Mouse (Mus musculus): ENCODE data around the gene Cfap65.

Gene Cfap65

GRCm38 (mm10) chr1:74884196-74885141, 50.9 kb downstream of the Cfap65 start:
- in situ Hi-C loops (cut with MboI; ENCODE audit: unreplicated experiment in 2 of 2): no loop called here

DNA sequence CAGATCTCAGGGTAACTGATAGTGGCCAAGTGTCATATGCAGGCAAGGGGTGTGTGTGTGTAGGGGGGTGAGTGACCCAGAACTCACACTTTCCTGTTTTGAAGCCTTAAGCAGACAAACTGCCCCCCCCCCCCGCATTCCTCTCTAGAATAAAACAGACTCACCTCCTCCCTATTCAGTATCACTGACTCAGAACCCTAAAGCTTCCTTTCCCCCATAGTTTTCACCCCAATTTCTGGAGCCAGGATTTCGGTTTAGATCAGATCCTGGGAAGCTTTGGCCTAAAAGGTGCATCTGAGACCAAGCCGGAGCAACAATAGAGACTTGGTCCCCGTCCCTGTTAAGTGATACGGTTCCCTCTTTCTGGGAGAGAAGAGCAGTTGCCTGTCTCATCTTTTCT, 52.0 kb downstream of the Cfap65 start:
- in situ Hi-C loops (cut with MboI; ENCODE audit: unreplicated experiment in 2 of 2): no loop called here

GRCm38 (mm10) chr1:74882828-74883227, 52.6 kb downstream of the Cfap65 start:
- in situ Hi-C loops (cut with MboI; ENCODE audit: unreplicated experiment in 2 of 2): no loop called here

GRCm38 (mm10) chr1:74882055-74882734, 53.2 kb downstream of the Cfap65 start:
- in situ Hi-C loops (cut with MboI; ENCODE audit: unreplicated experiment in 2 of 2): no loop called here

DNA sequence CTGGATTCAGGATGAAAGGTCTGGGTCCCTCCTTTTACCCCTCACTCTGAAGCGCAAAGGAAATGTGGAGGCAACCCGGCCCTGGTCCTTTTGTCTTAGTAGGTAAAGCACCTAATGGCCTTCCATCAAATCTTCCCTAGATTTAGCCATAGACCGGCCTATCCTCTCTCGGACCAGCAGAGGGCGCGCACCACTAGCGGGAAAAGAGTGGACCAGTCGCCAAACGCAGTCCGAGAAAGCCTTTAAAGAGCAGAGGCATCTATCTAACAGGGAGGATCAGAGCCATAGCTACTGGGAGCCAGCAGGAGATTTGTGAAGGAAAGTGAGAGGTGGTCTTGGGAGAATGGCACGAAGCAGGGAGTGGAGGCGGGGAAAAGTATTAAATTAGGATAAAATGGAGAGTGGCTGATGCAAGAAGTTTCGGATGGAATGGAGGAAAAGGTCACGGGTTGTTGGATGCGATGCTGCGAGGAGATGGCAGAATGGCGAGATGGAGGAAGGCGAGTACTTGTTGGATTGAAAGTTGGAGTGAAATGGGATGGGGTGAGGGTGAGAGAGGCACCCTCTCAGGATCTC, 54.5 kb downstream of the Cfap65 start:
- in situ Hi-C loops (cut with MboI; ENCODE audit: unreplicated experiment in 2 of 2): no loop called here

- in situ Hi-C loops (cut with MboI; ENCODE audit: unreplicated experiment in 2 of 2): no loop called here
These were observed 58.2 kb downstream of the Cfap65 start for GRCm38 (mm10) chr1:74877199-74877598.

GRCm38 (mm10) chr1:74872218-74872617, 63.2 kb downstream of the Cfap65 start:
- in situ Hi-C loops (cut with MboI; ENCODE audit: unreplicated experiment in 2 of 2): no loop called here

DNA sequence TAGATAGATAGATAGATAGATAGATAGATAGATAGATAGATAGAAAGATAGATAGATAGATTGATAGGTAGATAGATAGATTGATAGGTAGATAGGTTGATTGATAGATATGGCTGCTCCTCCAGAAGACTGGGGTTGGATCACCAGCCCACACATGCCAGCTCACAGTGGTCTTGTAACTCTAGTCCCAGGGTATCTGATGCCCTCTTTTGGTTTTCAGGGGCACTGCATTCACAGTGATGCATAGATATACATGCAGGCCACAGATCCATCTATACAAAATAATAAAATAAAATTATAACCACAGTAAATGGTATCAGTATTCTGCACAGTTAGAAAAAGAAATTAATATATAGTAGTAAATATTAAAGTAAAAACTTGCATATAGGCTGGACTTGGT, 73.6 kb downstream of the Cfap65 start:
- in situ Hi-C loops (cut with MboI; ENCODE audit: unreplicated experiment in 2 of 2): loop anchor here (10.0 kb wide), 2 partner anchors 77 to 97 kb away; no protein-coding TSS in a partner anchor

DNA sequence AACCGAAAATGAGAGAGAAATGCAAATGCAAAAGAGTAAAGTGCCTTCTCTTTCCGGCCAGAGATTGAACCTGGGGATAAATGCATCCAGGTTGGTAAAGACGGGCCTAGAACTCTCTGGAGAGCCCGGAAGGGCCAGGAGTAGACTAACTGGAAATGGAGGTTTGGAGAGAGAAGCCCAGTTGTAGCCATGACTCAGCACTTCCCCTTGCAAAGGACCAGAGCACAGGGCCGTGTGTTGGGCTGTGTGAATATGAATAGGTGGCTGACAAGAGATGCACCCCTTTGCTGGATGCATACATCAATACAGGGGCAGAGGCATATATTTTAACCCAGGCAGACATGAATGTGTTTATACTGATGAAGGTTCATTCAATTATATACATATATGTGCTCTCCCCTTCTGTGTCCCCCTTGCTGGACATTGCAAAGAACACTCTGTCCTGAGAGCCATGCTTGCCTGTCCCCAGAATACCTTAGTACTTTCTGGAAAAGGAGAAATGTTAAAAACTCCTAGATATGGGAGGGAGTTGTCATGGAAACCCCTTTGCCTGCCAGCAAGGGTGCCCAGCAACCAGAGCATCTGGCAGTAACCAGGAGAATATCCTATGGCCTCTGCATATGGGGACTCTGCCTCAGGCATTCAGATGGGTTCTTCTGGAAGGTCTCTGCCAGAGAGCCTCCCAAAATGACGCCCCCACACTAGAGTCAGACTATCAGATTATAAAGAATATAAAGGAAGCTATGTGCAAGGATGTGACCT, 76.0 kb downstream of the Cfap65 start:
- in situ Hi-C loops (cut with MboI; ENCODE audit: unreplicated experiment in 2 of 2): no loop called here

GRCm38 (mm10) chr1:74858805-74859204, 76.6 kb downstream of the Cfap65 start:
- in situ Hi-C loops (cut with MboI; ENCODE audit: unreplicated experiment in 2 of 2): no loop called here

GRCm38 (mm10) chr1:74858171-74858719, 77.2 kb downstream of the Cfap65 start:
- in situ Hi-C loops (cut with MboI; ENCODE audit: unreplicated experiment in 2 of 2): no loop called here

GRCm38 (mm10) chr1:74857677-74858076, 77.7 kb downstream of the Cfap65 start:
- in situ Hi-C loops (cut with MboI; ENCODE audit: unreplicated experiment in 2 of 2): no loop called here

- in situ Hi-C loops (cut with MboI; ENCODE audit: unreplicated experiment in 2 of 2): no loop called here
These were observed 78.2 kb downstream of the Cfap65 start for GRCm38 (mm10) chr1:74857201-74857600.

DNA sequence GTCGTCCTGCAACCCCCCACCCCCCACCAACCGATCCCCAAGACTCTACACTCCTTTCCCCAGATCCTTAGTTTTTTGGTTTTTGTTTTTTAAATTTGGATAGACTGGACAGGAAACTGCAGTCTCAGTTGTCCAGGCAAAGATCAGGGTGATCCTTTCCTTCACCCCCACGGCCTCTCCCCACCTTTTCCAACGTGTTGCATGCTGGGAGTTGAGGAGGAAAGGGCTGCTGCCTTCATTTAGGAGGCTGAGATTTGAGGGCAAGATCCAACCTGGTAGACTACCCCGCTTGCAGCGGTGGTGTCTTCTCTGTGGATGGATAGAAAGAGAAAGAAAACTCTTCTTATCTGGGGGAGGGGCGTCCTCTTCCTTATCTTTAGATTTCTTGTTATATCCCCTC, 78.6 kb downstream of the Cfap65 start:
- in situ Hi-C loops (cut with MboI; ENCODE audit: unreplicated experiment in 2 of 2): no loop called here

DNA sequence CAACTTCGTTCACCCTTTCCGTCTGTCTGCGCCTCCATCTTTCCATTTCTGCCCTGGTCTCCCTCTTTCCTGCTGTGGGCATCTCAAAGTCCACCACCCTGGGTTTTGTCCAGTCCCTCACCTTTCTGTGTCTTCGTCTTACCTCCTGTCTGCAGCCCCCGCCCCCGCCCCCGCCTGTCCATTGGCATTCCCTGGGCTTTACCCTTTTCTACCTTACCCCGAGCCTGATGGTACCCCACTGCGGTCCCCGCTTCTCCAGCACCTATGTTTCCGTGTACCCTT, 79.0 kb downstream of the Cfap65 start:
- in situ Hi-C loops (cut with MboI; ENCODE audit: unreplicated experiment in 2 of 2): no loop called here

DNA sequence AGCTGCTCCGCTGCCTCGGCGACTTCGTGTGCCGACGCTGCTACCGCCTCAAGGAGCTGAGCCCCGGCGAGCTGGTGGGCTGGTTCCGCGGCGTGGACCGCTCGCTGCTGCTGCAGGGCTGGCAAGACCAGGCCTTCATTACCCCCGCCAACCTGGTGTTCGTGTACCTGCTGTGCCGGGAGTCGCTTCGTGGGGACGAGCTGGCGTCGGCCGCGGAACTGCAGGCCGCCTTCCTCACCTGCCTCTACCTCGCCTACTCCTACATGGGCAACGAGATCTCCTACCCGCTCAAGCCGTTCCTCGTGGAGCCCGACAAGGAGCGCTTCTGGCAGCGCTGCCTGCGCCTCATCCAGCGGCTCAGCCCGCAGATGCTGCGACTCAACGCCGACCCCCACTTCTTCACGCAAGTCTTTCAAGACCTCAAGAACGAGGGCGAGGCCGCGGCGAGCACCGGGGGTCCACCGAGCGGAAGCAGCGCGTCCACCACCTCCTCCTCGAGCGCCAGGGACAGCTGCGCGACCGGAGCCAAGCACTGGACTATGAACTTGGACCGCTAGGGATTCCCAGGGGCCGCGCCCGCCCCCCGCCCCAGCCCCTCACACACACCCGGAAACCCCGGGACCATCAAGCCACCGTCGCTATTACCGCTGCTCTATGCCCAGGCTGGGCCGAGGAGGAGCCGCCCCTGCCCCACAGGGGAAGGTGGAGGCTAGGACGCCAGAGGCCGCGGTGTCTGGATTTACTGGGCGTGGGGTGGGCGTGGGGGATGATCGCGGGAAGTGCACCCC, 79.6 kb downstream of the Cfap65 start:
- in situ Hi-C loops (cut with MboI; ENCODE audit: unreplicated experiment in 2 of 2): no loop called here

GRCm38 (mm10) chr1:74855156-74855555, 80.2 kb downstream of the Cfap65 start:
- in situ Hi-C loops (cut with MboI; ENCODE audit: unreplicated experiment in 2 of 2): no loop called here

GRCm38 (mm10) chr1:74854306-74855056, 80.9 kb downstream of the Cfap65 start, which contains the start of gene Cdk5r2:
Gene Cdk5r2, plus strand, starts transcription at chr1:74854934.
- in situ Hi-C loops (cut with MboI; ENCODE audit: unreplicated experiment in 2 of 2): no loop called here

All from v-Abl transformed pro-B cells (cell line).